Mouse (Mus musculus) lung, postnatal 0 days (tissue): ENCODE measurements around the gene Lgals7.

ENCODE experiments used
- CTCF ChIP-seq: IDR thresholded peaks from 2 replicates; pipeline ENCODE4 v1.5.1; 2016; ENCODE audit warnings: antibody characterized with exemption, mild to moderate bottlenecking
- EP300 ChIP-seq: IDR thresholded peaks from 2 replicates; pipeline ENCODE4 v1.6.1; 2016; ENCODE audit warnings: antibody characterized with exemption, mild to moderate bottlenecking, control low read depth

DNA sequence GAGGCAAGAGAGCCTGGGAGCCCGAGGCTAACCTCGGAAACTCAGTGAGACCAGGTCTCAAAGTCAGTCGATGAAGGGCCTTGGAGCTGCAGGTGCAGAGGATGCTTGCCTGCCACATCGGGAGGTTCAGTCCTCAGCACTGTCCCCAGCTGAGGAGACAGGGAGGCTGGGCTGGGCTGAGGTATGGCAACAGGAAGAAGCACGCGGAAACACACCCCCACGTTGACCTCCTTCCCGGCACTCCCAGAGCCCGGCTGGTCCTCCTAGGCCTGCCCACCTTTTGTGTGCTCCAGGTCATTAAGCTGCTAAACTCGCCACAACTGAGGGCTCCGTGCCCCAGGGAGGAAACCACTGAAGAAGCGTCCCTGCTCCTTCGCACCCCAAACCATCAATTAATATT lies 17.5 kb downstream of the Lgals7 start, which contains the start of gene Capn12:
- no peak for TF ChIP-seq EP300
- TF ChIP-seq CTCF = no peak
